Mouse (Mus musculus): ENCODE measurements at regions not wholly inside any gene's neighbourhood (a gene's known extent, or its start where the extent isn't known, plus 50 kb on each side); places are given as distances from the start of the nearest gene placed in this dataset.

DNA sequence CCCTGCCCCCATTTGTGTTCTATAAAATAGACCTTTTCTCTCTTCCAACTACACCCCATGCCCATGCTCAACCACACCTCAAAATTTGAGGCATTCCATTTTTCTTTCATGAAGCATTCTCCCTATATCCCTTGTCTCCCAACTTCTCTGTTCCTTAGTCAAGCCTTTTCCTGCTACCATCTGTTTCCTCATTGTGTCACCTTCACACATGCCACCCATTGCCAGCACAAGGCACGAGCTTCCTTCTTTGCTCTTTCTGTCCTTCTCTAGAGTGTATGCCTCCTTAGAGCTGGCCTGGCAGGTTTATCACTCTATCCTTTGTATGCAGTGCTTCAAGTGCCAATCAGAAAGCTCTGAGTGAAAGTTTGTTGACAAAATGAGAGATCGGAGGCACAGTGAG is 229.7 kb downstream of the Cbln1 start:
- WGBS, result 90% methylated on average over 2 of the region's 2 CpGs
- no peaks in the 10 kb centered on the region for H3K4me1 ChIP-seq (ENCODE audit: control insufficient read depth, insufficient read depth, low read length)
- TF ChIP-seq CTCF (IDR thresholded peaks at IDR 0.05; ENCODE audit: insufficient read depth, low read depth, low read length), result no peak
- TF ChIP-seq POLR2A (IDR thresholded peaks at IDR 0.05; ENCODE audit: insufficient read depth, low read depth, low read length), result no peak
- no peak overlapping the region for H3K4me3 ChIP-seq (ENCODE audit: insufficient read depth, low read depth, low read length)
- no peak overlapping the region for H3K27ac ChIP-seq (ENCODE audit: insufficient read depth, low read depth, low read length)

DNA sequence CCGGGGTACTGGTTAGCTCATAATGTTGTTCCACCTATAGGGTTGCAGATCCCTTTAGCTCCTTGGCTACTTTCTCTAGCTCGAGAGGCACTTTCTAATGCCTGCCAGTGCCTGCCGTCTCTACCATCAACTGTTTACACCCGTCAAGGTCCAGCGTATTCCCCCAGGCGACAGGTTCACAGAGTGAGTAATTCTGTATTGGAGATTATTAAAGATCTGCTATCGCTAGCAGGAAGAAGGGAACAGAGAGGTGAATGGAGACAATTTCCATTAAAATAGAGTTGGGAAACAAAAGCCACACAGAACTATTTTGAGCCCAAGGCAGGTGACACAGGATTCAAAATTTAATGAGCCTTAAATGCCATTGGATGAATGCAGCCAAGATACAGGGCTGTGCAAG is 235.2 kb downstream of the Cbln1 start:
- Histone ChIP-seq H3K4me3 (ENCODE audit: insufficient read depth, low read depth, low read length) (no peak overlapping the region), H3K27ac (ENCODE audit: insufficient read depth, low read depth, low read length) (no peak overlapping the region), H3K4me1 (ENCODE audit: control insufficient read depth, insufficient read depth, low read length) (peaks cover 10% of the 10 kb centered on the region)
- 69% methylated on average over 7 of the region's 7 CpGs for WGBS
- TF ChIP-seq CTCF (IDR thresholded peaks at IDR 0.05; ENCODE audit: insufficient read depth, low read depth, low read length), result no peak
- no peak for TF ChIP-seq POLR2A (IDR thresholded peaks at IDR 0.05; ENCODE audit: insufficient read depth, low read depth, low read length)

DNA sequence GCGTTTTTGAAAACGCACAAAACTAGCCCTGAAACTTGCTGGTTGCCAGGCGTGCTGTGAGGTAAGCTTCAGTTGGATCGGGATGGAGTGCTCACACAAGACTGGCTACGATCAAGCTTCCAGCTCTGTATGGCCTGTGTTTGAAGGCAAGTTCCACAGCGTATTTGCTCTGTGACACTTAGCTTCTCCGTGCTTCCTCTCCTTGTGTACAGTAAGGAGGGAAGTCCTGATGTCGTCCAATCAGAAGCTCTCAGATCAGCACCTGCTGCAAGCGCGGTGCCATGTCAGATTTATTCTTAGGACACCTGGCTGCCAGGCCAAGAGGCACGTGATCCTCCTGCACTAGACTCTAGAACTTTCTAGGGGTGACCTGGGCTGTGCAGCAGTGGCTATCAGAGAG is 236.0 kb downstream of the Cbln1 start:
- TF ChIP-seq POLR2A (IDR thresholded peaks at IDR 0.05; ENCODE audit: insufficient read depth, low read depth, low read length) (no peak), CTCF (IDR thresholded peaks at IDR 0.05; ENCODE audit: insufficient read depth, low read depth, low read length) (no peak)
- peaks cover 10% of the 10 kb centered on the region for H3K4me1 ChIP-seq (ENCODE audit: control insufficient read depth, insufficient read depth, low read length)

DNA sequence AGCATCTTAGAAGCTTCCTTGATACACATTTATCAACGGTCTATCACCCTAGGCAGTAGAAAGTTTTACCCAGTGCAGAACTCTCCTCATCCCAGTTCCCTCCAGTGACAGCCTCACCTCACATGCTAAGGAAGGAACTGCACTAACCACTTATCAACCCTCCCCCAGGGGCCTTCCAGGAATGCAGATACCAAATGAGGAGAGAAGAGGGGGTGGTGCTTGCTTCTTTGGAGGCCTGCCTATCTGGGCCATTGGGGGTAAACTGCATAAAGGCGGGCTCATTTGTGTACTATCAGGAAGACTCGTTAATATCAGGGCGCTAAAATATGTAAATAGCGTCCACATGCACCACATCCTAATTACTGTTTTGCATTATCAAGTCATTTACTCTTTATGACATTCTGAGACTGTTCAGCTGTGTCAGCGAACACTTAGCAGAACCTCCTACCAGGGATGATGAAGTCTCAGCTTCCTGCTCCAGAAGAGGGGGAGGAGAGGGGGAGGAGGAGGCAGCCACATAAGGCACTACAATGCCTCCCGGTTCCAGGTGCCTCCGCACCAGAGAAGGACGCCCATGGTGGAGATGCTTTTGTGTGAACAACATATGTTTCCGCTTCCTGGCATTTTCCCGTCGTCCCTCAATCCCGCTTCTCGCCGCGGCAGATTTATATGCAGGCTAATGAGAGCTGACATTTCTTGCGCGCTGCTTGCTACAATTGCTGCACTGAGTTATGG is 236.9 kb downstream of the Cbln1 start:
- Histone ChIP-seq H3K27ac (ENCODE audit: insufficient read depth, low read depth, low read length) (no peak overlapping the region), H3K4me3 (ENCODE audit: insufficient read depth, low read depth, low read length) (peak overlapping the region; percentile 13; the same call in 1 of the 2 replicates), H3K4me1 (ENCODE audit: control insufficient read depth, insufficient read depth, low read length) (peaks cover 10% of the 10 kb centered on the region)
- TF ChIP-seq POLR2A (IDR thresholded peaks at IDR 0.05; ENCODE audit: insufficient read depth, low read depth, low read length), result no peak
- TF ChIP-seq CTCF (IDR thresholded peaks at IDR 0.05; ENCODE audit: insufficient read depth, low read depth, low read length), result no peak
- WGBS, result 25% methylated on average over 18 of the region's 18 CpGs

More for the DNA sequence above, 236.0 kb downstream of the Cbln1 start:
- H3K27ac ChIP-seq (ENCODE audit: insufficient read depth, low read depth, low read length), result no peak overlapping the region
- no peak overlapping the region for H3K4me3 ChIP-seq (ENCODE audit: insufficient read depth, low read depth, low read length)
- WGBS, result 81% methylated on average over 11 of the region's 11 CpGs

DNA sequence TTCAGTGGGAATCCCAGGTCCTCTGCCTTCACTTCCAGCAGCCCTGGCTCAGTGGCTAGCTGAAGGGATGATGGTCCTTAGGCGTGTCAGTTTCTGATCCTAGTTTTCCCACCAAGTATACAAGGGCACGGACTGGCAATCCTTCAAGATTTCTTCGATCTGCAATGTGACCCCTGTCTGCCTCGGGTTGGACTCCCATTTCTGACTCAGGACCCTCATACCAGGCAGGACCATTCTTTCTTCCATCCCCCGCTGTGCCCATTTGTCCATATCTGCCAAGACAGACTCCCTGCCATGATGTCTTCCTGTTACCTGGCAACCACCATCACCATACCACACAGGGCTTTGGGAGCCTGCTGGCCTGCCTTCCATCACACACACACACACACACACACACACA is 238.1 kb downstream of the Cbln1 start:
- peaks cover 10% of the 10 kb centered on the region for H3K4me1 ChIP-seq (ENCODE audit: control insufficient read depth, insufficient read depth, low read length)
- no peak overlapping the region for H3K27ac ChIP-seq (ENCODE audit: insufficient read depth, low read depth, low read length)
- 68% methylated on average over 5 of the region's 5 CpGs for WGBS

DNA sequence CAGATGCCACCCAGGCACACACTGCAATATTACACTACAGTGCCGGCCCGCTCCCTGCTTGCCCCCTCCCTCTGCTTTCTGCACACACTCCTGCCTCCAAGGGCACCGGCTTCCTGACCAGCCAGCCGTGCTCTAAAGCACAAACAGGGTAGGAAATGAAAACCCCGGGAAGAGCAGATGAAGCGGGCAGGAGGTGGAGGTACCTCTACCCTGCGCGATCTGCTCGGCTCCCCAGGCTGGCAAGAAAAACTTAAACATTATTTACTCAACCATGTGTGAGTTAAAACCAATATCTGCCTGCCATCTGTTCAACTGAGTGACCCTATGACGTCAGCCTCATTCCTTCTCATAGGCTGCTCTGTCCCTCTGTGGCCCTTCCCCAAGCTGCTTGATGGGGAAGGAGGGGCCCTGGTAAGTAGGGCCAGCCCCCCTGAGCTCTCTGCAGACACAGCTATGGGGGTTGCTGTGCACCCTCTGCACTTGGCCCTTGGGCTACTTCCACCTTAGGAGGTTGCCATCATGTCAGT is 238.5 kb downstream of the Cbln1 start:
- TF ChIP-seq POLR2A (IDR thresholded peaks at IDR 0.05; ENCODE audit: insufficient read depth, low read depth, low read length) (no peak), CTCF (IDR thresholded peaks at IDR 0.05; ENCODE audit: insufficient read depth, low read depth, low read length) (no peak)
- Histone ChIP-seq H3K4me1 (ENCODE audit: control insufficient read depth, insufficient read depth, low read length) (peaks cover 10% of the 10 kb centered on the region), H3K27ac (ENCODE audit: insufficient read depth, low read depth, low read length) (no peak overlapping the region), H3K4me3 (ENCODE audit: insufficient read depth, low read depth, low read length) (no peak overlapping the region)
- 60% methylated on average over 10 of the region's 10 CpGs for WGBS

More for the DNA sequence above, 238.1 kb downstream of the Cbln1 start:
- TF ChIP-seq CTCF (IDR thresholded peaks at IDR 0.05; ENCODE audit: insufficient read depth, low read depth, low read length), result no peak
- no peak for TF ChIP-seq POLR2A (IDR thresholded peaks at IDR 0.05; ENCODE audit: insufficient read depth, low read depth, low read length)
- no peak overlapping the region for H3K4me3 ChIP-seq (ENCODE audit: insufficient read depth, low read depth, low read length)

DNA sequence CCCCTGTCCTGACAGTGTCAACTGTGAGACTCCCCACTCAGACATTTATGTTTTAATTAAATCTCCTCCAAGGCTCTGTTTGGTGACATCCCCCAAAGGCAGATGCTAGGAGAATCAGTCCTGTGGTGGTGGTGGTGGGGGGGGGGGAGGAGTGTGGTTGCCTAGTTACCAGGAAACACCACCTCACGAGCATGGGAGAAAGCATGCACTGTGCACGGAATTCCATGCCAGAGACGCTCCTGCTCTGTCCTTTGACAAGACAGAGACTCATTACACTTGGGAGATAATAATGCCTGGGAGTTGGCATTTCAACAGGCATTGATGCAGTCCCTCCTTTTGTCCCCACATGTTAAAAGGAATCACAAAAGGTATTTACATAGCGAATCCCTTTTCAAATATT is 240.6 kb downstream of the Cbln1 start:
- no peak for TF ChIP-seq CTCF (IDR thresholded peaks at IDR 0.05; ENCODE audit: insufficient read depth, low read depth, low read length)
- TF ChIP-seq POLR2A (IDR thresholded peaks at IDR 0.05; ENCODE audit: insufficient read depth, low read depth, low read length), result no peak
- H3K4me1 ChIP-seq (ENCODE audit: control insufficient read depth, insufficient read depth, low read length), result peaks cover 10% of the 10 kb centered on the region
- H3K27ac ChIP-seq (ENCODE audit: insufficient read depth, low read depth, low read length), result no peak overlapping the region
- H3K4me3 ChIP-seq (ENCODE audit: insufficient read depth, low read depth, low read length), result no peak overlapping the region
- 45% methylated on average over 4 of the region's 4 CpGs for WGBS

DNA sequence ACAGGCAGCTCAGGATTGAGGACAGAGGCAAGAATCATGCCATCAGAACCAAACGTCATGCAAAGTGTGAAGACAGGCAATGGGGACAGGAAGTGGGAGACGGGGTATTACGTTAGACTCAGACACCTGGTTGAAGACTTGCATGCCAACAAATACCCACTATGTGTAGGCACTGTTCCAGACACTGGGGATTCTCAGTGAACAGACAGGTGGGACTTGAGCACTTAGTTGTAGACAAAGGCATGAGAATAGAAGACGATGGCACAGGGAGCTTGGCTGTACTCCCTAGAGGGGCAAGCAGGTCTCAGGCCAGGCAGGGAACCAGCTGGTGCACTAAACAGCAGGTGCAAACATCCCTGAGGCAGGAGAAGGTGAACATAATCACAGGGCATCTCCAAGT is 242.3 kb downstream of the Cbln1 start:
- H3K27ac ChIP-seq (ENCODE audit: insufficient read depth, low read depth, low read length), result no peak overlapping the region
- no peak overlapping the region for H3K4me3 ChIP-seq (ENCODE audit: insufficient read depth, low read depth, low read length)
- H3K4me1 ChIP-seq (ENCODE audit: control insufficient read depth, insufficient read depth, low read length), result peaks cover 5% of the 10 kb centered on the region; the same call in 1 of the 2 replicates
- whole genome bisulfite sequencing, result 94% methylated on average over 4 of the region's 4 CpGs
- TF ChIP-seq CTCF (IDR thresholded peaks at IDR 0.05; ENCODE audit: insufficient read depth, low read depth, low read length), result no peak
- TF ChIP-seq POLR2A (IDR thresholded peaks at IDR 0.05; ENCODE audit: insufficient read depth, low read depth, low read length), result no peak

DNA sequence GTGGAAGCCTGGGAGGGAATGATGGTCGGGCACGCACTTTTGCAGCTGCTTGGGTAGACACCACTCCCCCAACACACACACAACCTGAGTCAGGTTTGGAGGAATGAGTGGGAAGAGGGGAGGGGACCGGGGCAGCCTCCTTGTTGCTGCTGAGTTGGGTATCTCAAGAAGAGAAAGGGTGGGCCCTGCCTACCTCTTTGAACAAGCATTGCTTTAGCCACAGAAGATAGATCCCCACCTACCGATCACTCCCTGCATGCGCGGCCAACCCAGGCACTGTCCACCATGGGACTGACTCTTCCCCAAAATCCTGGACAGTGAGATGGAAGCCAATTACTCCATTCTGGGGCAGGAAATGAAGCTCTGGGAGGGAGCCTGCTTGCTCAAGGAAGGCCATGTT is 243.2 kb downstream of the Cbln1 start:
- H3K4me3 ChIP-seq (ENCODE audit: insufficient read depth, low read depth, low read length), result no peak overlapping the region
- peaks cover under 1% of the 10 kb centered on the region; the same call in 1 of the 2 replicates for H3K4me1 ChIP-seq (ENCODE audit: control insufficient read depth, insufficient read depth, low read length)
- H3K27ac ChIP-seq (ENCODE audit: insufficient read depth, low read depth, low read length), result no peak overlapping the region
- 95% methylated on average over 6 of the region's 6 CpGs for WGBS
- no peak for TF ChIP-seq POLR2A (IDR thresholded peaks at IDR 0.05; ENCODE audit: insufficient read depth, low read depth, low read length)
- no peak for TF ChIP-seq CTCF (IDR thresholded peaks at IDR 0.05; ENCODE audit: insufficient read depth, low read depth, low read length)
